Comparison of ENCODE assay signal across 20 mouse cellular contexts in the genomic region with DNA sequence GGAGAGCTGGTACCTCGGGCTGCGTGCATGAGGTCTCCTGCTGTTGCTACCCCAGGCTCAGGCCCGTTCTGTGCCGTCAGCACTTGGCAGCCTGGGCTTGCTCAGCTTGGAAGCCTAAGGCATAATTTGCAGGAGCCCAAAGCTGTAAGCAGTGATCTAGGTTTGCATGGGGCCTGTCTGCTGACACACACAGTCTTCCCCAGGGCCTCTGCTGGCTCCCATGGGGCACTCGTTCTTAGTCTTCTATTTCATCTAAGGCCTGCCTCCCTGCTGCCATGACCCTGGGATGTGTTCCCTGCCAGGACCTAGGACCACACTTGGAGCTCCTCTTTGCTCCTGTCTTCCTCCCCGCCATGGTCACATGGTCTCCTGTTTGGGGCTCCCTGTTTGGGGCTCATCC. TPM values are rescaled to one million over a fixed set of nuclear protein-coding genes. Genes with fewer than 3 reads are reported as not detected.
DNase-seq lines count a peak whose midpoint lies in the region; ATAC-seq and TF ChIP-seq lines count a peak whose summit lies in the region.
"Had no signal": no experiment of that assay in that cellular context is flagged by ENCODE, and none has a peak within 500 bp of the region (broad histone marks: within the 10 kb centered on the region; RNA-seq: fewer than 3 reads in every experiment).

No protein-coding gene starts in this region.

- 71% methylated on average over 6 of the region's 6 CpGs for WGBS in embryonic facial prominence, embryonic 10.5 days
- WGBS in midbrain, embryonic 13.5 days = 78% methylated on average over 6 of the region's 6 CpGs

- H3K9ac ChIP-seq in midbrain, embryonic 13.5 days (replicated peaks) = no peak overlapping the region
- H3K9ac ChIP-seq: embryonic facial prominence, embryonic 13.5 days; heart, embryonic 13.5 days; hindbrain, embryonic 12.5 days had no signal

- no peaks in the 10 kb centered on the region for H3K27me3 ChIP-seq in embryonic facial prominence, embryonic 10.5 days (replicated peaks; ENCODE audit: low read depth, poor library complexity, severe bottlenecking)
- no peaks in the 10 kb centered on the region for H3K27me3 ChIP-seq in midbrain, embryonic 13.5 days
- H3K27me3 ChIP-seq: embryonic facial prominence, embryonic 13.5 days; heart, embryonic 13.5 days; hindbrain, embryonic 12.5 days had no signal

- no peak for TF ChIP-seq CTCF in gastrocnemius, adult 2 months (IDR thresholded peaks at IDR 0.05)

- no peak overlapping the region for H3K4me3 ChIP-seq in gastrocnemius, adult 2 months
- H3K4me3 ChIP-seq in embryonic facial prominence, embryonic 10.5 days = no peak overlapping the region
- H3K4me3 ChIP-seq in midbrain, embryonic 13.5 days (replicated peaks) = no peak overlapping the region
- H3K4me3 ChIP-seq: embryonic facial prominence, embryonic 13.5 days; heart, embryonic 13.5 days; hindbrain, embryonic 12.5 days had no signal

- no peaks in the 10 kb centered on the region for H3K36me3 ChIP-seq in embryonic facial prominence, embryonic 10.5 days (replicated peaks)
- H3K36me3 ChIP-seq in midbrain, embryonic 13.5 days = no peaks in the 10 kb centered on the region
- H3K36me3 ChIP-seq: embryonic facial prominence, embryonic 13.5 days; heart, embryonic 13.5 days; hindbrain, embryonic 12.5 days had no signal

- H3K4me1 ChIP-seq in embryonic facial prominence, embryonic 10.5 days = peaks cover 39% of the 10 kb centered on the region
- H3K4me1 ChIP-seq in midbrain, embryonic 13.5 days (replicated peaks) = no peaks in the 10 kb centered on the region

- no peak overlapping the region for H3K4me2 ChIP-seq in midbrain, embryonic 13.5 days (replicated peaks)
- H3K4me2 ChIP-seq: embryonic facial prominence, embryonic 13.5 days; heart, embryonic 13.5 days; hindbrain, embryonic 12.5 days had no signal

- 0 out of 2 replicates have a peak overlapping the region, but pooled peaks have one; percentile 16 for H3K27ac ChIP-seq in gastrocnemius, adult 2 months
- peak overlapping the region; percentile 20; the same call in 1 of the 2 replicates for H3K27ac ChIP-seq in embryonic facial prominence, embryonic 10.5 days (replicated peaks)
- no peak overlapping the region for H3K27ac ChIP-seq in midbrain, embryonic 13.5 days
- H3K27ac ChIP-seq: embryonic facial prominence, embryonic 13.5 days; heart, embryonic 13.5 days; hindbrain, embryonic 12.5 days had no signal

- peak; percentile 70 for DNase-seq in adrenal gland, postnatal 10 days
- no peak for DNase-seq in adrenal gland, postnatal 4 days (ENCODE audit: low spot score in 2 of 2)
- peak; percentile 63 for DNase-seq in gastrocnemius, adult 2 months
- DNase-seq in gastrocnemius, postnatal 10 days = no peak
- peak; percentile 50 for DNase-seq in NIH3T3 (ENCODE audit: low read depth)
- no peak for DNase-seq in embryonic facial prominence, embryonic 10.5 days (ENCODE audit: low spot score)
- DNase-seq in layer of hippocampus, postnatal 14 days (ENCODE audit: low spot score in 2 of 2) = no peak
- DNase-seq: cerebellum, adult 11 months; cerebellum, adult 9-10 months; cerebellum, postnatal 25 days; heart, postnatal 4 days; kidney, adult 8-10 months had no signal

- no peaks in the 10 kb centered on the region for H3K9me3 ChIP-seq in embryonic facial prominence, embryonic 10.5 days
- no peaks in the 10 kb centered on the region for H3K9me3 ChIP-seq in midbrain, embryonic 13.5 days
- H3K9me3 ChIP-seq: embryonic facial prominence, embryonic 13.5 days; heart, embryonic 13.5 days; hindbrain, embryonic 12.5 days had no signal

- ATAC-seq in midbrain, embryonic 13.5 days = no peak
- ATAC-seq: forebrain, embryonic 16.5 days; hindbrain, embryonic 16.5 days; inflammation-experienced regulatory T-cells, adult 6 months; intestine, postnatal 0 days had no signal

- intact Hi-C loops in gastrocnemius, adult 2 months (cut with DNase I) = no loop called here

RNA-seq across cellular contexts. Expression of a gene that starts 21.7 kb away (rescaled TPM):
- 100 to 1,000 TPM; 115 to 146 TPM for total RNA-seq in adrenal gland, postnatal 10 days (2021)
- total RNA-seq in adrenal gland, postnatal 4 days (2021) = 100 to 1,000 TPM; 158 to 171 TPM
- total RNA-seq in gastrocnemius, adult 2 months (2021) = 10 to 100 TPM; 11.5 to 13.6 TPM
- 10 to 100 TPM; 40.1 to 51.9 TPM for total RNA-seq in gastrocnemius, postnatal 10 days (2021)
- 255 TPM in 2 replicates for polyA plus RNA-seq in embryonic facial prominence, embryonic 10.5 days (2016; fragmentation: Nextera tagmentation; extraction: Ambion mirVana)
- 121 and 125 TPM in 2 replicates for polyA plus RNA-seq in midbrain, embryonic 13.5 days (2015; fragmentation: Nextera tagmentation; extraction: Ambion mirVana)
- 10 to 100 TPM; 91.7 to 93.9 TPM for total RNA-seq in layer of hippocampus, postnatal 14 days (2021)

Comparison
In these comparisons a context has a peak if more than half of its experiments do, and no peak if none do; other contexts are left out.
1. DNase-seq: peak in adrenal gland, postnatal 10 days (single experiment), gastrocnemius, adult 2 months (single experiment) and NIH3T3 (single experiment); none in adrenal gland, postnatal 4 days (0 of 2), gastrocnemius, postnatal 10 days (single experiment), embryonic facial prominence, embryonic 10.5 days (single experiment) and layer of hippocampus, postnatal 14 days (0 of 2).